Mouse (Mus musculus) liver, postnatal 0 days (tissue): Measurements from ENCODE around the gene Ksr2. TPM values are rescaled to one million over a fixed set of nuclear protein-coding genes. Genes with fewer than 3 reads are reported as not detected.
A peak's percentile ranks its signal among the peaks of the same experiment; 100 is the strongest.
"Not testable (repeated sequence)": the region's sequence is repeated elsewhere in the genome, so short reads cannot be mapped to it uniquely, and the experiment has no call there.

ENCODE experiments used
- ATAC-seq: fragments of 200-750 bp; cut with Nextera tagmentation; 2 replicates; pipeline ENCODE4 v1.8.0; 2017; ENCODE audit warnings: mild to moderate bottlenecking, moderate library complexity
- DNase-seq: peaks from one replicate; pipeline ENCODE4 v3.0.0-alpha.2; 2016
- H3K27ac ChIP-seq: fragments of 300-500 bp; sonication (generic); 2 replicates; pipeline ENCODE4 v1.5.1; 2014; ENCODE audit warnings: antibody characterized with exemption, moderate library complexity, mild to moderate bottlenecking, low read depth
- H3K27me3 ChIP-seq: fragments of 300-500 bp; sonication (generic); 2 replicates; pipeline ENCODE4 v1.6.1; 2014; ENCODE audit warnings: low read length, control low read depth, mixed read lengths; ENCODE audit not compliant: insufficient read depth
- H3K36me3 ChIP-seq: fragments of 300-500 bp; sonication (generic); replicated peaks from 2 replicates; pipeline ENCODE4 v1.6.1; 2014; ENCODE audit warnings: mild to moderate bottlenecking, control low read depth, low read length, moderate library complexity, mixed read lengths; ENCODE audit not compliant: insufficient read depth
- H3K4me1 ChIP-seq: fragments of 300-500 bp; sonication (generic); 2 replicates; pipeline ENCODE4 v1.6.1; 2014; ENCODE audit warnings: antibody characterized with exemption, mild to moderate bottlenecking, control low read depth; ENCODE audit not compliant: insufficient read depth
- H3K4me2 ChIP-seq: fragments of 300-500 bp; sonication (generic); 2 replicates; pipeline ENCODE4 v1.6.1; 2014; ENCODE audit warnings: low read depth, mild to moderate bottlenecking, low read length, moderate library complexity, mixed read lengths
- H3K4me3 ChIP-seq: fragments of 300-500 bp; sonication (generic); 2 replicates; pipeline ENCODE4 v1.5.1; 2014; ENCODE audit warnings: low read depth, low read length
- H3K9ac ChIP-seq: fragments of 300-500 bp; sonication (generic); replicated peaks from 2 replicates; pipeline ENCODE4 v1.6.1; 2014; ENCODE audit warnings: mild to moderate bottlenecking, moderate library complexity
- H3K9me3 ChIP-seq: fragments of 300-500 bp; sonication (generic); 2 replicates; pipeline ENCODE4 v1.6.1; 2016; ENCODE audit warnings: mild to moderate bottlenecking, control low read depth, low read length, mixed read lengths
- CTCF ChIP-seq: sonication (generic); IDR thresholded peaks from 2 replicates; pipeline ENCODE4 v1.5.1; 2016; ENCODE audit warnings: antibody characterized with exemption, low read depth
- EP300 ChIP-seq: IDR thresholded peaks from 2 replicates; pipeline ENCODE4 v1.6.1; 2016; ENCODE audit warnings: antibody characterized with exemption, low read depth, mild to moderate bottlenecking
- WGBS: fragments of 180-500 bp; shearing (Covaris S2); extraction: QIAGEN DNeasy Blood & Tissue Kit; methylation state at CpG from one replicate; pipeline ENCODE4 v1.1.7; 2014; ENCODE audit not compliant: insufficient replicate concordance; 5-methylcytosine and 5-hydroxymethylcytosine counted together
- polyA plus RNA-seq: library from polyadenylated mRNA; unstranded; fragments of >200 nt; fragmentation: Nextera tagmentation; extraction: Ambion mirVana; gene quantifications from 2 replicates; pipeline ENCODE4 v1.2.1, GENCODE M21; 2015

Gene Ksr2
- polyA plus RNA-seq, 1 experiment from 2014 or later = 0.09 TPM

- no peak overlapping the region for H3K4me2 ChIP-seq
- 71% methylated on average over 4 of the region's 5 CpGs for WGBS
- H3K27me3 ChIP-seq = no peaks in the 10 kb centered on the region
- no peak overlapping the region for H3K9ac ChIP-seq
- no peaks in the 10 kb centered on the region for H3K36me3 ChIP-seq
- DNase-seq = no peak
- no peaks in the 10 kb centered on the region; the same call in 1 of the 2 replicates for H3K9me3 ChIP-seq
- H3K27ac ChIP-seq = no peak overlapping the region
- ATAC-seq = no peak
- TF ChIP-seq EP300 = no peak
- TF ChIP-seq CTCF = no peak
- H3K4me1 ChIP-seq = no peaks in the 10 kb centered on the region; the same call in 1 of the 2 replicates
- H3K4me3 ChIP-seq = no peak overlapping the region
Observed at GRCm38 (mm10) chr5:117398007-117398550, 15.7 kb upstream of the Ksr2 start.

DNA sequence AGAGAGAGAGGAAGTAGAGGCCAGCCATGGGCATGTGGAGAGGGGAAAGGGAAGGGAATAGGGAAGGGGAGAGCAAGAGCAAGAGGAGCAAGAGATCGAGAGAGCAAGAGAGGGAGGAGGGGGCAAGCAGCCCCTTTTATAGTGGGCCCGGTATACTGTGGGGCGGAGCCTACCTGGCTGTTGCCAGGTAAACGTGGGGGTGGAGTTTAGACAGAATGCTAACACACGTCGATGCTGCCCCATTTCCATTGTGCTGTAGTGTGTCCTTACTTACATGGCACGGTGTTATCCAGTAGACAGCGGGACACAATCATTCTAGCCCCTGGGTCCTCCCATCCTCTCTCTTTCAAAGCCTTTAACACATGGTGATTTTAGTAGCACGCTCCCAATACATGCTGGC, 14.5 kb upstream of the Ksr2 start:
- no peak for DNase-seq
- 77% methylated on average over 9 of the region's 9 CpGs for WGBS
- H3K4me1 ChIP-seq = no peaks in the 10 kb centered on the region; the same call in 1 of the 2 replicates
- TF ChIP-seq CTCF (no peak), EP300 (no peak)
- H3K27me3 ChIP-seq = no peaks in the 10 kb centered on the region
- no peaks in the 10 kb centered on the region for H3K36me3 ChIP-seq
- H3K4me2 ChIP-seq = no peak overlapping the region
- no peaks in the 10 kb centered on the region for H3K9me3 ChIP-seq
- H3K9ac ChIP-seq = no peak overlapping the region
- no peak overlapping the region for H3K27ac ChIP-seq
- H3K4me3 ChIP-seq = no peak overlapping the region
- ATAC-seq = no peak

- Histone ChIP-seq H3K9ac (no peak overlapping the region), H3K9me3 (no peaks in the 10 kb centered on the region), H3K27ac (no peak overlapping the region), H3K27me3 (no peaks in the 10 kb centered on the region), H3K4me2 (no peak overlapping the region), H3K36me3 (no peaks in the 10 kb centered on the region), H3K4me3 (no peak overlapping the region), H3K4me1 (no peaks in the 10 kb centered on the region)
- DNase-seq (no peak), ATAC-seq (no peak)
- TF ChIP-seq CTCF (no peak), EP300 (no peak)
- 74% methylated on average over 8 of the region's 8 CpGs for WGBS
Observed at GRCm38 (mm10) chr5:117403609-117404008, 10.2 kb upstream of the Ksr2 start.

- H3K4me3 ChIP-seq, H3K4me1 ChIP-seq, DNase-seq, H3K4me2 ChIP-seq, ATAC-seq, H3K9me3 ChIP-seq, H3K9ac ChIP-seq, H3K27me3 ChIP-seq, H3K27ac ChIP-seq, H3K36me3 ChIP-seq: not testable (repeated sequence)
- 89% methylated on average over 2 of the region's 2 CpGs for WGBS
Observed at GRCm38 (mm10) chr5:117404671-117405070, 9.1 kb upstream of the Ksr2 start.

GRCm38 (mm10) chr5:117408216-117408615, 5.6 kb upstream of the Ksr2 start:
- DNase-seq (peak; percentile 50), ATAC-seq (no peak)
- H3K4me2 ChIP-seq = no peak overlapping the region
- 61% methylated on average over 4 of the region's 4 CpGs for WGBS
- H3K27me3 ChIP-seq = peaks cover 21% of the 10 kb centered on the region
- H3K27ac ChIP-seq = no peak overlapping the region
- no peaks in the 10 kb centered on the region for H3K9me3 ChIP-seq
- no peaks in the 10 kb centered on the region for H3K36me3 ChIP-seq
- TF ChIP-seq EP300 (no peak), CTCF (peak; percentile 71)
- no peak overlapping the region for H3K4me3 ChIP-seq
- H3K9ac ChIP-seq = no peak overlapping the region
- no peaks in the 10 kb centered on the region for H3K4me1 ChIP-seq

GRCm38 (mm10) chr5:117409369-117409768, 4.4 kb upstream of the Ksr2 start:
- Histone ChIP-seq H3K27me3 (peaks cover 33% of the 10 kb centered on the region), H3K4me2 (no peak overlapping the region), H3K4me1 (peaks cover 4% of the 10 kb centered on the region; the same call in 1 of the 2 replicates), H3K36me3 (no peaks in the 10 kb centered on the region), H3K9me3 (no peaks in the 10 kb centered on the region), H3K4me3 (no peak overlapping the region), H3K27ac (no peak overlapping the region), H3K9ac (no peak overlapping the region)
- TF ChIP-seq CTCF (no peak), EP300 (no peak)
- 53% methylated on average over 6 of the region's 6 CpGs for WGBS
- DNase-seq (no peak), ATAC-seq (no peak)

GRCm38 (mm10) chr5:117414611-117415010, 811 bp downstream of the Ksr2 start:
- H3K36me3 ChIP-seq = no peaks in the 10 kb centered on the region
- H3K9me3 ChIP-seq = no peaks in the 10 kb centered on the region
- H3K27ac ChIP-seq = no peak overlapping the region
- WGBS = 10% methylated on average over 10 of the region's 10 CpGs
- TF ChIP-seq CTCF (no peak), EP300 (no peak)
- no peak for DNase-seq
- H3K4me3 ChIP-seq = no peak overlapping the region
- peaks cover 50% of the 10 kb centered on the region for H3K27me3 ChIP-seq
- H3K4me2 ChIP-seq = no peak overlapping the region
- peaks cover 4% of the 10 kb centered on the region; the same call in 1 of the 2 replicates for H3K4me1 ChIP-seq
- no peak for ATAC-seq
- no peak overlapping the region for H3K9ac ChIP-seq
